Mouse (Mus musculus) brain, embryonic 14.5 days (tissue): Measurements from ENCODE around the gene Crb2.

Source experiments
- CTCF ChIP-seq: fragments of 200-500 bp; IDR thresholded peaks from 2 replicates; pipeline ENCODE4 v1.5.1; 2012; ENCODE audit warnings: inconsistent platforms, mild to moderate bottlenecking, moderate library complexity, borderline replicate concordance; ENCODE audit not compliant: insufficient read depth, insufficient read length; ENCODE audit errors: extremely low read depth
- POLR2A ChIP-seq: fragments of 200-500 bp; IDR thresholded peaks from 2 replicates; pipeline ENCODE4 v1.6.1; 2012; ENCODE audit warnings: mild to moderate bottlenecking, inconsistent platforms, borderline replicate concordance; ENCODE audit not compliant: poor library complexity, insufficient read depth, insufficient read length, severe bottlenecking; ENCODE audit errors: extremely low read depth

DNA sequence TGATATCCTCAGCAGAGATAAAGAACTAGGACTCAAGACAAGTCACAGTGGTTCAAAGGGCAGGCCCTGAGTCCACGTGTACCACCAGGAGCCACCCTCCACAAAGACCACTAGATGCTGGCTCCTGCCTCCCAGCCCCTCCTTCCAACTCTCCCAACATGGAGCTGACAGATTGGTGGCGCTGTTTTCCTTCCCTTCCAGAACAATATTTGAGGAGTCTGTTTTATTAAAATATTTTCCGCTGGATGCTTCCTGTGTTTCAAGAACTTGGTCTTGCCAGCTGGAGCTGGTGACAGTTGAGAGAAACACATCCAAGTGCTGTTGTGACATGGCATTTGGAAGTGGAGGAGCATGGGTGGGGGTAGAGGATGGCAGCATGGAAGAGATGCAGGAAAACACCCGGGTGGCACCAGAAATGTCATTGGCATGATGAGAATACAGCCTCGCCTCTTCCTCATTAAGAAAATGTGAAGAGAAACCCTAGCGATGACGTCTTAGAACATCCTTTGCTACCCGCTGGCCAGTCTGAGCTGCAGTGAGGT lies 38.8 kb downstream of the Crb2 start:
- TF ChIP-seq CTCF (no peak), POLR2A (no peak)
